In the genomic region with DNA sequence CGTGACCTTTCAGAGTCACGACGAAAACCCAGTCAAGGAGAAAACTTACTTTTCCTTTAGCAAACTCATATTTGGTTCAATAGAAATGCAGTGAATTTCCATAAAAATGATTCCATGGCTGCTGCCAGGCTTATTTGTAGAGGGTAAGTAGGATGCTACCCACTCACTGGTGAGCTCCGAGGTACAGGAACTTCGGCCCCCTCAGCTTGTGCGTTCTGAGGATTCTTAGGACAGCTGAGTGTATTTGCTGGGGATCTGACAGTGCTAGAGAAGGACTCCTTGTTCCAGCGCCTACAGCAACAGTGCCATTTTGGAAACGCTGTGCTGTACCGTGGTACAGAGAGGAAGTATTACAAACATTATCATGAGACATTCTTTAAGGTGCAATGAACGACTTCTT, we compare ENCODE assay signal across 26 mouse cellular contexts.
DNase-seq lines count a peak whose midpoint lies in the region; ATAC-seq and TF ChIP-seq lines count a peak whose summit lies in the region.
"Had no signal": no experiment of that assay in that cellular context is flagged by ENCODE, and none has a peak within 500 bp of the region (broad histone marks: within the 10 kb centered on the region; RNA-seq: fewer than 3 reads in every experiment).

No protein-coding gene starts in this region.

- DNase-seq in frontal cortex, adult 2 months (ENCODE audit: extremely low spot score in 1 of 2, low spot score in 1 of 2) = peak; percentile 70 to 73
- no peak for DNase-seq in frontal cortex, postnatal 14 days (ENCODE audit: low spot score in 2 of 2)
- peak in 1 of 2 experiments; percentile 45 for DNase-seq in left cerebral cortex, adult 2 months (ENCODE audit: extremely low spot score in 1 of 2, low spot score in 2 of 2)
- DNase-seq in left cerebral cortex, adult 11 months (ENCODE audit: low spot score) = no peak
- peak; percentile 84 for DNase-seq in right cerebral cortex, adult 18-20 months
- DNase-seq in right cerebral cortex, postnatal 4 days = no peak
- peak; percentile 41 to 72 for DNase-seq in left cerebral cortex, postnatal 36 days (ENCODE audit: low spot score in 2 of 2)
- DNase-seq: adrenal gland, postnatal 36 days; cerebellum, adult 11-12 months; cerebellum, postnatal 10 days; gastrocnemius, adult 2 months; heart, postnatal 4 days; kidney, adult 9 months; kidney, postnatal 14 days; lung, postnatal 4 days; thymus, adult 18-20 months; thymus, postnatal 36 days had no signal

- TF ChIP-seq CTCF in left cerebral cortex, adult 2 months (IDR thresholded peaks at IDR 0.05) = no peak

- no peak overlapping the region for H3K4me3 ChIP-seq in left cerebral cortex, adult 2 months
- H3K4me3 ChIP-seq: embryonic facial prominence, embryonic 10.5 days; forebrain, embryonic 12.5 days; gastrocnemius, adult 2 months; heart, embryonic 15.5 days; intestine, embryonic 15.5 days; limb, embryonic 13.5 days; stomach, embryonic 15.5 days had no signal

- no peak for ATAC-seq in megakaryocyte progenitor cell, adult 5-6 weeks (replicated peaks; ENCODE audit: poor library complexity)
- ATAC-seq: CD4-positive, CD25-positive, alpha-beta regulatory T cell, adult 4 months; hindbrain, embryonic 16.5 days; intestine, embryonic 15.5 days had no signal

- H3K27ac ChIP-seq in left cerebral cortex, adult 2 months = peak overlapping the region; percentile 72
- H3K27ac ChIP-seq: embryonic facial prominence, embryonic 10.5 days; forebrain, embryonic 12.5 days; gastrocnemius, adult 2 months; heart, embryonic 15.5 days; intestine, embryonic 15.5 days; limb, embryonic 13.5 days; stomach, embryonic 15.5 days had no signal

- intact Hi-C loops in left cerebral cortex, adult 2 months (cut with DNase I) = loop anchor here (1.0 to 5.0 kb wide), 3 partner anchors 42 to 181 kb away; no protein-coding TSS in a partner anchor
- intact Hi-C loops in left cerebral cortex, postnatal 36 days (cut with DNase I) = no loop called here

Comparison
In these comparisons a context has a peak if more than half of its experiments do, and no peak if none do; other contexts are left out.
1. DNase-seq: peak in frontal cortex, adult 2 months (2 of 2), right cerebral cortex, adult 18-20 months (single experiment) and left cerebral cortex, postnatal 36 days (2 of 2); none in frontal cortex, postnatal 14 days (0 of 2), left cerebral cortex, adult 11 months (single experiment) and right cerebral cortex, postnatal 4 days (single experiment).